Comparison of ENCODE assay signal across 8 mouse cellular contexts in the genomic region with DNA sequence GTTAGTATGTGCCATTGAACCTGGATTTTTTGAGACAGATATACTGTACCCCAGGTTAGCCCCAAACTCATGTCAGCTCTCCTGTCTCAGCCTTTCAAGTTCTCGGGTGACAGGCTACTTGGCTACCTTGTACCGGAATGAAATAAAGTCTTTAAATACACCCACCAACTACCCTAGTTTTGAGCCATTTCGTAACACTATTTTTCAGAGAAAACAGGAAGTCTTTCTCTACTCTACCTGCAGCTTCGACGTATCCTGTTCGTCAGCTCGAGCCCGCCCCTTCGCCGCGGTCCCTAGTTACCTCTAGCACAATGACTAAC. TPM values are rescaled to one million over a fixed set of nuclear protein-coding genes. Genes with fewer than 3 reads are reported as not detected.
DNase-seq lines count a peak whose midpoint lies in the region; ATAC-seq and TF ChIP-seq lines count a peak whose summit lies in the region.

No protein-coding gene starts in this region.

- H3K36me3 ChIP-seq in heart, postnatal 0 days (replicated peaks; ENCODE audit: control insufficient read depth, insufficient read depth, low read length) = peaks cover 31% of the 10 kb centered on the region
- peaks cover 36% of the 10 kb centered on the region for H3K36me3 ChIP-seq in hindbrain, embryonic 14.5 days (replicated peaks; ENCODE audit: control insufficient read depth, insufficient read depth)
- H3K36me3 ChIP-seq in midbrain, embryonic 14.5 days (ENCODE audit: control insufficient read depth, insufficient read depth, low read length) = peaks cover 36% of the 10 kb centered on the region

- H3K4me3 ChIP-seq in heart, postnatal 0 days (ENCODE audit: low read depth, low read length) = peak overlapping the region; percentile 99
- H3K4me3 ChIP-seq in hindbrain, embryonic 14.5 days (replicated peaks; ENCODE audit: low read length) = peak overlapping the region; percentile 94
- H3K4me3 ChIP-seq in midbrain, embryonic 14.5 days (replicated peaks; ENCODE audit: low read depth, low read length) = peak overlapping the region; percentile 100

- no peak for TF ChIP-seq EP300 in heart, postnatal 0 days (IDR thresholded peaks at IDR 0.05; ENCODE audit: low read depth)

- ATAC-seq in heart, postnatal 0 days (ENCODE audit: insufficient read depth, low read depth) = no peak
- peak; percentile 74 for ATAC-seq in activated CD4-positive, CD25-positive, alpha-beta regulatory T cell, adult 4 months
- 0 out of 2 replicates have a peak, but pooled peaks have one; percentile 1 for ATAC-seq in hindbrain, embryonic 14.5 days (ENCODE audit: low FRiP score)
- ATAC-seq in midbrain, embryonic 14.5 days (ENCODE audit: low FRiP score, low TSS enrichment) = no peak; the same call in 1 of the 2 replicates

- no peak for DNase-seq in heart, postnatal 0 days (ENCODE audit: low spot score)
- no peak for DNase-seq in heart, postnatal 4 days
- DNase-seq in hindbrain, embryonic 14.5 days (ENCODE audit: low spot score) = no peak
- DNase-seq in midbrain, embryonic 14.5 days = no peak
- no peak for DNase-seq in right cerebral cortex, postnatal 4 days
- no peak for DNase-seq in gastrocnemius, postnatal 10 days
- DNase-seq in gastrocnemius, postnatal 4 days (ENCODE audit: low spot score in 2 of 2) = no peak

- 2% methylated on average over 11 of the region's 11 CpGs for WGBS in heart, postnatal 0 days
- under 1% methylated on average over 11 of the region's 11 CpGs for WGBS in hindbrain, embryonic 14.5 days
- WGBS in midbrain, embryonic 14.5 days = 2% methylated on average over 11 of the region's 11 CpGs

- no peaks in the 10 kb centered on the region for H3K9me3 ChIP-seq in heart, postnatal 0 days (replicated peaks; ENCODE audit: control insufficient read depth, low read length)
- no peaks in the 10 kb centered on the region for H3K9me3 ChIP-seq in hindbrain, embryonic 14.5 days (ENCODE audit: control insufficient read depth, low read length)
- no peaks in the 10 kb centered on the region for H3K9me3 ChIP-seq in midbrain, embryonic 14.5 days (ENCODE audit: control insufficient read depth, low read length)

- peak overlapping the region; percentile 100 for H3K27ac ChIP-seq in heart, postnatal 0 days (ENCODE audit: low read depth)
- H3K27ac ChIP-seq in hindbrain, embryonic 14.5 days = peak overlapping the region; percentile 97
- peak overlapping the region; percentile 97 for H3K27ac ChIP-seq in midbrain, embryonic 14.5 days (replicated peaks; ENCODE audit: low read depth, low read length)

- H3K9ac ChIP-seq in heart, postnatal 0 days (replicated peaks; ENCODE audit: low read depth, low read length) = peak overlapping the region; percentile 44
- peak overlapping the region; percentile 56 for H3K9ac ChIP-seq in hindbrain, embryonic 14.5 days
- peak overlapping the region; percentile 92; the same call in 1 of the 2 replicates for H3K9ac ChIP-seq in midbrain, embryonic 14.5 days (replicated peaks; ENCODE audit: low read length)

- no peak for TF ChIP-seq CTCF in heart, postnatal 0 days (IDR thresholded peaks at IDR 0.05; ENCODE audit: low read depth)

- peak overlapping the region; percentile 62 for H3K4me2 ChIP-seq in heart, postnatal 0 days (ENCODE audit: low read depth, low read length)
- peak overlapping the region; percentile 57 for H3K4me2 ChIP-seq in hindbrain, embryonic 14.5 days (replicated peaks)
- H3K4me2 ChIP-seq in midbrain, embryonic 14.5 days (ENCODE audit: low read length) = peak overlapping the region; percentile 61

- peaks cover 18% of the 10 kb centered on the region for H3K4me1 ChIP-seq in heart, postnatal 0 days (ENCODE audit: control insufficient read depth, insufficient read depth)
- H3K4me1 ChIP-seq in hindbrain, embryonic 14.5 days (replicated peaks; ENCODE audit: control insufficient read depth, insufficient read depth, low read length) = peaks cover 19% of the 10 kb centered on the region
- peaks cover 24% of the 10 kb centered on the region for H3K4me1 ChIP-seq in midbrain, embryonic 14.5 days (ENCODE audit: control insufficient read depth, insufficient read depth, low read length)

- H3K27me3 ChIP-seq in heart, postnatal 0 days (ENCODE audit: control insufficient read depth, insufficient read depth, low read length) = no peaks in the 10 kb centered on the region
- H3K27me3 ChIP-seq in hindbrain, embryonic 14.5 days (ENCODE audit: control insufficient read depth, insufficient read depth, low read length) = no peaks in the 10 kb centered on the region
- no peaks in the 10 kb centered on the region for H3K27me3 ChIP-seq in midbrain, embryonic 14.5 days (ENCODE audit: control insufficient read depth, insufficient read depth, low read length)

RNA-seq across cellular contexts. Expression of a gene that starts 0.4 kb away (rescaled TPM):
- 41.8 and 94.6 TPM in 2 replicates for total RNA-seq in heart, postnatal 0 days (2014; rRNA removed; ENCODE audit: low replicate concordance)
- 31.8 and 38.3 TPM in 2 replicates for polyA plus RNA-seq in heart, postnatal 0 days (2015; fragmentation: Nextera tagmentation; extraction: Ambion mirVana)
- 100 to 1,000 TPM; 181 to 188 TPM for total RNA-seq in heart, postnatal 4 days (2021)
- polyA plus RNA-seq in activated CD4-positive, CD25-positive, alpha-beta regulatory T cell, adult 4 months (2017; shearing (Covaris generic)) = 10 to 100 TPM; 47.6 to 48.6 TPM
- 103 and 112 TPM in 2 replicates for polyA plus RNA-seq in hindbrain, embryonic 14.5 days (2014; fragmentation: Nextera tagmentation; extraction: Ambion mirVana)
- polyA plus RNA-seq in midbrain, embryonic 14.5 days (2014; fragmentation: Nextera tagmentation; extraction: Ambion mirVana) = 99.6 and 125 TPM in 2 replicates
- 100 to 1,000 TPM in 1 of 2 experiments, 10 to 100 TPM in 1; 88.6 to 123 TPM for total RNA-seq in gastrocnemius, postnatal 10 days (2021)
- total RNA-seq in gastrocnemius, postnatal 4 days (2021) = 100 to 1,000 TPM; 150 to 183 TPM

RNA-seq across cellular contexts. Expression of a gene that starts 21.1 kb away (rescaled TPM):
- total RNA-seq in heart, postnatal 0 days (2014; rRNA removed; ENCODE audit: low replicate concordance) = 451 and 487 TPM in 2 replicates
- polyA plus RNA-seq in heart, postnatal 0 days (2015; fragmentation: Nextera tagmentation; extraction: Ambion mirVana) = 390 and 400 TPM in 2 replicates
- total RNA-seq in heart, postnatal 4 days (2021) = 100 to 1,000 TPM; 455 to 466 TPM
- polyA plus RNA-seq in activated CD4-positive, CD25-positive, alpha-beta regulatory T cell, adult 4 months (2017; shearing (Covaris generic)) = 1 to 10 TPM; 3.7 to 8.0 TPM
- polyA plus RNA-seq in hindbrain, embryonic 14.5 days (2014; fragmentation: Nextera tagmentation; extraction: Ambion mirVana) = 6.2 and 6.8 TPM in 2 replicates
- 2.0 and 2.9 TPM in 2 replicates for polyA plus RNA-seq in midbrain, embryonic 14.5 days (2014; fragmentation: Nextera tagmentation; extraction: Ambion mirVana)
- 1,000 to 10,000 TPM; 3,066 to 3,425 TPM for total RNA-seq in gastrocnemius, postnatal 10 days (2021)
- 1,000 to 10,000 TPM; 2,079 to 2,155 TPM for total RNA-seq in gastrocnemius, postnatal 4 days (2021)

RNA-seq across cellular contexts. Expression of a gene that starts 22.1 kb away (rescaled TPM):
- 48.4 and 59.1 TPM in 2 replicates for total RNA-seq in heart, postnatal 0 days (2014; rRNA removed; ENCODE audit: low replicate concordance)
- 9.6 and 10.1 TPM in 2 replicates for polyA plus RNA-seq in heart, postnatal 0 days (2015; fragmentation: Nextera tagmentation; extraction: Ambion mirVana)
- total RNA-seq in heart, postnatal 4 days (2021) = 10 to 100 TPM; 37.5 to 42.8 TPM
- polyA plus RNA-seq in activated CD4-positive, CD25-positive, alpha-beta regulatory T cell, adult 4 months (2017; shearing (Covaris generic)) = 100 to 1,000 TPM in 1 of 2 experiments, 10 to 100 TPM in 1; 82.0 to 116 TPM
- polyA plus RNA-seq in hindbrain, embryonic 14.5 days (2014; fragmentation: Nextera tagmentation; extraction: Ambion mirVana) = 12.4 and 15.4 TPM in 2 replicates
- 14.3 and 18.8 TPM in 2 replicates for polyA plus RNA-seq in midbrain, embryonic 14.5 days (2014; fragmentation: Nextera tagmentation; extraction: Ambion mirVana)
- total RNA-seq in gastrocnemius, postnatal 10 days (2021) = 10 to 100 TPM; 11.9 to 19.3 TPM
- total RNA-seq in gastrocnemius, postnatal 4 days (2021) = 10 to 100 TPM; 18.4 to 21.4 TPM

RNA-seq across cellular contexts. Expression of a gene that starts 28.3 kb away (rescaled TPM):
- 20.6 and 46.5 TPM in 2 replicates for total RNA-seq in heart, postnatal 0 days (2014; rRNA removed; ENCODE audit: low replicate concordance)
- polyA plus RNA-seq in heart, postnatal 0 days (2015; fragmentation: Nextera tagmentation; extraction: Ambion mirVana) = 20.1 and 20.3 TPM in 2 replicates
- 10 to 100 TPM; 16.6 to 18.5 TPM for total RNA-seq in heart, postnatal 4 days (2021)
- 10 to 100 TPM; 13.9 to 19.1 TPM for polyA plus RNA-seq in activated CD4-positive, CD25-positive, alpha-beta regulatory T cell, adult 4 months (2017; shearing (Covaris generic))
- 46.7 and 51.5 TPM in 2 replicates for polyA plus RNA-seq in hindbrain, embryonic 14.5 days (2014; fragmentation: Nextera tagmentation; extraction: Ambion mirVana)
- polyA plus RNA-seq in midbrain, embryonic 14.5 days (2014; fragmentation: Nextera tagmentation; extraction: Ambion mirVana) = 54.8 and 55.4 TPM in 2 replicates
- 10 to 100 TPM; 11.3 to 12.9 TPM for total RNA-seq in gastrocnemius, postnatal 10 days (2021)
- 10 to 100 TPM; 23.6 to 24.5 TPM for total RNA-seq in gastrocnemius, postnatal 4 days (2021)

RNA-seq across cellular contexts. Expression of a gene that starts 36.1 kb away (rescaled TPM):
- total RNA-seq in heart, postnatal 0 days (2014; rRNA removed; ENCODE audit: low replicate concordance) = 25.3 and 55.6 TPM in 2 replicates
- 46.6 and 55.5 TPM in 2 replicates for polyA plus RNA-seq in heart, postnatal 0 days (2015; fragmentation: Nextera tagmentation; extraction: Ambion mirVana)
- 10 to 100 TPM; 42.6 to 45.1 TPM for total RNA-seq in heart, postnatal 4 days (2021)
- 100 to 1,000 TPM; 128 to 133 TPM for polyA plus RNA-seq in activated CD4-positive, CD25-positive, alpha-beta regulatory T cell, adult 4 months (2017; shearing (Covaris generic))
- 89.2 and 111 TPM in 2 replicates for polyA plus RNA-seq in hindbrain, embryonic 14.5 days (2014; fragmentation: Nextera tagmentation; extraction: Ambion mirVana)
- polyA plus RNA-seq in midbrain, embryonic 14.5 days (2014; fragmentation: Nextera tagmentation; extraction: Ambion mirVana) = 32.9 and 58.5 TPM in 2 replicates
- total RNA-seq in gastrocnemius, postnatal 10 days (2021) = 10 to 100 TPM; 30.5 to 31.4 TPM
- 10 to 100 TPM; 37.4 to 40.2 TPM for total RNA-seq in gastrocnemius, postnatal 4 days (2021)

Comparison
In these comparisons a context has a peak if more than half of its experiments do, and no peak if none do; other contexts are left out.
1. ATAC-seq: peak in activated CD4-positive, CD25-positive, alpha-beta regulatory T cell, adult 4 months (single experiment) and hindbrain, embryonic 14.5 days (single experiment); none in heart, postnatal 0 days (single experiment) and midbrain, embryonic 14.5 days (single experiment).
2. Peak in every context shown above with its lines, with median percentiles within 50 percentile points of each other: H3K27ac ChIP-seq, H3K4me2 ChIP-seq, H3K4me3 ChIP-seq and H3K9ac ChIP-seq.